Mouse (Mus musculus): ENCODE data around the gene Kif6.

Kif6 gene

GRCm38 (mm10) chr17:49935602-49936205 is 320.8 kb downstream of the Kif6 start:
- DNase-seq = peak; percentile 73

DNA sequence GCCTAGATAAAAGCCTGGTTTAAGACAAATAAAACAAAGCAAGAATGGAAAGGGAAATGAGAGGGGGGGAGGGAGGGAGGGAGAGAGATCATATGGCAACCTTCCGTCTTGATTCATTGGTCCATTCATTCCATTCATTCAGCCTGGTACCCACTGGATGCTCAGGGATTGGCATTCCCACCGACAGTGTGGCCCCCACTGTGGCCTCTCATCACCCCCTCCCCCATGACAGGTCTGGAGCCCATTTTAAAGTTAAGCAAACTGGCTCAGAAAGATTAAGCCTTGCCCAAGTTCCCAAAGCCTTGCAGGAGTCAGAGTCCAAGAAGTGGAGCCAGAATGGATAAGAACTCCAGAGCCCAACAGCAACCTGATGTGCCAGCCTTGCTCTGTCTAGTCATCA is 321.3 kb downstream of the Kif6 start:
- no peak for DNase-seq

DNA sequence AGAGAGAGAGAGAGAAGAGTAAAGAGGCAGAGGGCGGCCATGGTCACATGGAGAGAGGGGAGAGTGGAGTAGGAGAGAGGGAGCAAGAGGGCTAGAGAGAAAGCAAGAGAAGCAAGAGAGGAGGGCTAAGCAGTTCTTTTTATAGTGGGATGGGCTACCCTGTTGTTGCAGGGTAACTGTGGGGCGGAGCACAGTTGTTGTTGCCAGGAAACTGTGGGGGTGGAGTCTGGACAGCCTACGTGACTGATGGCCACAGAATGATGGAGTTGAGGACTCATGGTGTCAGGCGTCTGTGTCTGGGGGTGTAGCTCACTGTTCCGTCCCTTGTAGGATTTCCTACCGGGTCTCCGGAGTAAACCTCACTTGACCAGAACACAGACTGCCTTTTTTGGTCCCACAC is 324.2 kb downstream of the Kif6 start:
- DNase-seq = no peak

GRCm38 (mm10) chr17:49942674-49943073 is 327.7 kb downstream of the Kif6 start:
- DNase-seq = no peak

- DNase-seq = peak; percentile 74
These were observed 336.5 kb downstream of the Kif6 start for GRCm38 (mm10) chr17:49951491-49951855.

DNA sequence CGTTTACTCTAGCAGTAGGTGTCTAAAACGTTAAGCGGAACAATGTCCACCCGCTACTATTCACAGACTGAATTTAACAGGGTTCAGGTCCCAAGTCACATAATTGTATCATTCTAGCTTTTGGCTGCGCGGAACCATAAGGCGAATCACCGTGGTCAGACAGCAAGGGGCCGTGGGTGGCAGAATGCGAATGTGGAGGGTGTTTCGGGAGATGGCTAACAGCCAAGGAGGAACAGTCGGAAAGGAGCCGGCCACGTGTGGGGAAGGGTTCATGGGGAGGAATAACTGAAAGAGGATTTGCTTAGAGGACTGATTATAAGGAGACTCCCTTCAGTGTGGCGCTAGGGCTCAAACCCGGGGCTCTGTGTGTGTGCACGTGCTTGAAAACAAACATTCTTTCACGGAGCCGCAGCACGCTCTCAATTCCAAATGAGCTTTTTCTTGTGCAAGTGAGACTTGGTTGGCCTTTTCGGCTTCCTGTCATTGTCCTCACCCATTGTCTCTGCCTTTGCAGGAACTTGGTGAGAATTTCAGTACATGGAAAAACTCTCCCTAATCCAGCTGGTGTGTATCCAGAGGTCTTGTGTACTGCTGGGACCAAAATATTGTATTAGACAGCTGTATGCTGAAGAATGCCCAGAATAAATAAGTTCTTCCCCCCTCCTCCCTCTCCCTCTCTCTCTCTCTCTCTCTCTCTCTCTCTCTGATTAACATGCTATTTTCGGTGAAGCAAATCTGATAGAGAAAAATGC is 337.1 kb downstream of the Kif6 start:
- DNase-seq = peak; percentile 13

DNA sequence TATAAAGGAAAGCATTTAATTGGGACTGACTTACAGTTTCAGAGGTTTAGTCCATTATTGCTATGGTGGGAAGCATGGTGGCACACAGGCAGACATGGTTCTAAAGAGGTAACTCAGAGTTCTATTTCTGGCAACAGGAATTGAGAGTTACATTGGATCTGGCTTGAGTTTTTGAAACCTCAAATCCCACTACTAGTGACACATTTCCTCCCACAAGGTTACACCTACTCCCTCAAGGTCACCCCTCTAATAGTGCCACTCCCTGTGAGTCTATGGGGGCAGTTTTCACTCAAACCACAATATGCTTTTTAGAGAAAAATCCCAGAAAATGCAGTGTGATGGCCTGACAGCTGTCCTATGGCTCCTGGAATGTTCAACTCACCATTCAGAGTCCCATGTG is 344.1 kb downstream of the Kif6 start:
- no peak for DNase-seq
